Mouse (Mus musculus) right cerebral cortex, postnatal 14 days (tissue): ENCODE measurements at regions not wholly inside any gene's neighbourhood (a gene's known extent, or its start where the extent isn't known, plus 50 kb on each side); places are given as distances from the start of the nearest gene placed in this dataset.

Experiments
- DNase-seq: peaks from one replicate; pipeline ENCODE4 v3.0.0; 2022

DNA sequence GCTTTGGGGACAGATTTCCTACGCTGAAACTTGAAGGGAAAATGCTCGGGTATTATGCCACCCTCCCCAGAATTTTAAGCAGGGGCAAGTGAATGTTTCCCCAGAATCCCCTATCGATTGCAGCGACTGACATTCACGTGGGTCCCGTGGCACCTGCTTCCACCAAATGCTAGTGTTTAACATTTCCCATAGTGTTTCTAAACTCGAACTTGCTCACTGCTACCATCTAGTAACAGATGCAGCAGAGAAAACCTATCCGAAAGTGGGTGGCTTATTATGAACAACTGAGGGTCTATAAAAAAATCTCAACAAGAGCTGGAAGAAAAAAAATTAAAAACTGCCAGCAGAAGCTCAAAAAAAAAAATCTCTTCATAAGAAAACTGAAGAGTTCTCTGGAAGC is 284.2 kb downstream of the Rnf144a start:
- no peak for DNase-seq

DNA sequence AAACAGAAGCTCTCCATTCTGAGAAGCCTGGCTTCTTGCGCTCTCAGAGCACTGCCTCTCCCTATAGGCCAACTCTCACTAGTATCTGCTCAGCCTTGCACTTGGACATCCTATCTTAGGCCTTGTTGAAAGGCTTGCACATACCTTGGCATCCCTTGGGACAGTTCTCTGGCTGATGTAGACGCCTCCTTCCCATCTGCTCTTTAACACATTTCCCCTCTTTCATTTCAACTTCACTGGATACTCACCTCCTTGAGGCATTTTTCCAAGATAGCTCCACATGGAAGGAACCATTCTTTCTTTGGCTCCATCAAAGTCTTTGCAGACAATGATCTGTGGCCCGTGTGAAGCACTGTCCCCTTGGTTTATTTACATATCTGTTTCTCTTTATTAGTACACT is 285.0 kb downstream of the Rnf144a start:
- DNase-seq, result no peak

DNA sequence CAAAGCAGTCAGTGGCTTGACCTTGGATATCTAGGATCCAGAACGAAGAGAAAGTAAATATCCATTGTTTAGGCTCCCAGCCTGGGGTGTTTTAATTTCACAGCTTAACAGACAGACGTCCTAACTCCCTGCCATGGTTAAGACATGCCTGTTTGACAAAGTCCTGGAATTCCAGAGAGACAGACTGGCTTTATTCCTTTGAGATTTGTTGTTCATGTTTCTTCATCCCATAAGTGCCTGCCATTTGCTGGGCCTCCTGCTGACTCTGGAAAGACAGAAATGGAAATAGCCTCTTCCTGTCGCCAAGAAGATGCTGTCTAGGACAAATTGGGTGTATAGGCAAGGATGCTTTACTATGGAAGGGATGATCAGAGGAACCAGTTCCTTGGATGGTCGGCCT is 285.5 kb downstream of the Rnf144a start:
- DNase-seq, result no peak

DNA sequence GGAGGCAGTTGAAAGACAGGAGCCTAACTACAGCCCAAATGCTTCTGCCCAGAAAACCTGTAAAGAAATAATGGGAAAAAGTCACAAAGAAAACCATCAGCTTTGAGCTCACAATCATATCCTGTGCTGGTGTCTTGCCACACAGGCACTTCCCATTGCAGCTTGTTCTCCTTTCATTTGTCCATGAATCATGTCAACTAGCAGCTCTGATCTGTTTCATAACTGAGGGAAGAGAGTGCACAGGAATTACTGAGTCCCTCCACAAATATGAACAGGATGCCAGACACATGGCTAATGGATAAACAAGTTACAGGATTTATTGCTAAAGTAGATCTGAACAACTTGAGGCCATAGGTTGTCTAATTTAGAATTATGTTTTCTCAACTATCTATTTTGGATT is 286.2 kb downstream of the Rnf144a start:
- no peak for DNase-seq

DNA sequence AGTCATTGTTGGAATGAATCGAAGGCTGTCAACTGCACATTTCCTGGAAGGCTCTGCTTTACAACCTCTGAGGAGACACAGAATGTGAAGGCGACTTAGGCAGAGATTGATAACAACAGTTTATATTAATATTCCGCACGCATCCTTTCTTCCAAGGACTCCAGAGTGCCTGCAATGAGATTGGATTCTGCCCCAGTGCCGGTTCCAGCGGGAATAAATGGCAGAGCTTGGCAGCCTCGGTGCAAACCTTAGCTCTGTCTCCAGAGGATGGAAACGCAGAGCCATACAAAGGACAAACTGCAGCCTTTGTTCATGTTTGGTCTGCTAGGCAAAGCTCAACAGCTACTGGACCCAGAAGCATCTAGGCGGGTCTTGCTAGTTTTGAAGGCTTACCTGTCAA is 288.8 kb downstream of the Rnf144a start:
- no peak for DNase-seq

DNA sequence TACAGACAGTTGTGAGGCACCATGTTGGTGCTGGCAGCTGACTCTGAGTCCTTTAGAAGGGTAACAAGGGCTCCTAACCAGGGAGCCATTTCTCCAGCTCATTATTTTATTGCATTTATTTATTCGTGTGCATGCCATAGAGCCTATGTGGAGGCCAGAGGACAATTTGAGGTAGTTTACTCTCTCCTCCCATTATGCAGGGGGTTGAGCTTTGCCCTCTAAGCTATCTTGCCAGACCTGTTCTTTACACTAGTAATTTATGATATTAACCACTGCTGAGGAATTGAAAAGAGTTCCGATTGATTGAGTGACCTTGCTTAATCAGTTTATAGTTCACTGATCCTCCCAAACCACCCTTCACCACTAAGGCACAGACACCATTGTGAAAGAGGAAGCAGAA is 290.8 kb downstream of the Rnf144a start:
- DNase-seq, result no peak

DNA sequence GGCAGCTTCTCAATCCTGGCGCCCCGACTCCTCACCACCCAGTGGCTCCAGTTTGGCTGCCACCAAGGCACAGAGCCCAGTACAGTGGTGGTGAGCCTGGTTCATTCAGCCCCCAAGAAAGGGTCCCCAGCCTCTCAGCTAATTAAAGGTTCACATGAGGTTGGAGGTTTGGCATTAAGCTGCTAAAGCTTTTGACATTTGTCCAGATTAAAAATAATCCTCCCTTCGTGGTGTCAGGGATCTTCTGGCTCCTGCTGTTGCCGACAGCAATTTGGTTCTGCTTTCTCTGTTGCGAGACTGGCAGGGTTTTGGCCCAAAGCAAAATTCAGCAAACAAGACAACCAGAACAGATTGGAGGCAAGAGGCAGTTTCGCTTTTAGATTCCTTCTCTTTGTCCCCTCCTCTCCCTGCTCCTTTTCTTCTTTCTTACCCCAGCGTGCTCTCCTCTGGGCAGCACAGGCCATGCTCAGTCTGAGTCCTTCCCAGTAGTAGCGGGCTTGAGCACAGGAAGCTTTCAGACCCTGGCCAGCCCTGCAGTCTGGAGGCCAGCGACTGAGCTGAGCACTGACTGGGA is 299.6 kb downstream of the Rnf144a start:
- DNase-seq, result no peak

DNA sequence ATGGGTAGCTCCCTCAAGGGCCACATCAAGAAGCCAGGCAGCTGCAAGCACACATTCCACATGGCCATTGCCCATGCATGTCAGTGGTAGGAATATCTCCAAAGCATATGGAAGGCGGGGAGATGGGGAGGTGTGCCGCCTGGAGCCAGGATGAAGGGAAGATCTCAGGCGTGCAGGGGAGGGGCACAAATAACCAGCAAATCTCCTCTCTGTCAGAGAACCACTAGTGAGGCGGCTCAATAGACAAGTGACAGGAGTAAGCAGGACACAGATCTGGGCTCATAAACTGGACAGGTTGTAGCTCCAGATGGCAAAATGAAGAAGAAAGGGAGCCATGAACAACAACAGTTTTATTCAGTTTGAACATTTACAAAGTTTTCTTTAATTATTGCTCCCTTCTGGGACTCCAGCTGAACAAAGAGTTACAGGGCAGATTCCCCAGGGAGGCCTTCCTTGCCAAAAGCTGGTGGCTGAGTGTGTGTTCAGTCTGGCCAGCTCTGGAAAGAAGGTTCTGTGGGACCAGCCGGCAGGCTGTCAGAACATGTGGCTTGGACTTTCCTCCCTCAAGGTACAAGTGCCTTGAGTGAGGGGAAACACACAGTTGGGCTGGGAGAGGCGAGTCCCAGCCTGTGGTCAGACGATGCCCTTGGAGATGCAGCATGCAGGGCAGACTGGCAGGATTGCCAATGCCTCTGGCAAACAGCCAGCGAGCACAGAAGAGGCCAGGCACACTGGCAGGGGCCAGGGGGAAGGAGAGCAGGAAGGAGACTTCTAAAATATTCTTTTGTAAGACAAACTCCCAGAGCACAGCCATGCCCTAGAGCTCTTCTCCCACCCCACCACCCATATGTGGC is 302.7 kb downstream of the Rnf144a start:
- peak; percentile 58 for DNase-seq

DNA sequence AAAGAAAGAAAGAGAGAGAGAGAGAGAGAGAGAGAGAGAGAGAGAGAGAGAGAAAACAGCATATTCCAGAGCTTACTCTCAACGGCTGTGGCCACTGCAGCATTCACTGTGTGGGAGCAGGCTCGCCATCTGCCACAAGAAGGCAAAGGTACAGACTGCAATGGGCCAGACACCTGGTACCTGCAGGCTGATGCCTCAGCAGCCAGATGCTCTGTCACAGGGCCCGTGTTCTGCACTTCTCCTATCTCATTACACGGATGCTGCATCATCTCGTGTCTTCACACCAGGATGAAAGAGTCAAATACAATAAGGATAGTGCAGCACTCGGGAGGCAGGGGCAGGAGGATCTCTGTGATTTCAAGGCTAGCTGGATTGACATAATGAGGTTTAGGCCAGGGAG is 305.2 kb downstream of the Rnf144a start:
- DNase-seq, result no peak

DNA sequence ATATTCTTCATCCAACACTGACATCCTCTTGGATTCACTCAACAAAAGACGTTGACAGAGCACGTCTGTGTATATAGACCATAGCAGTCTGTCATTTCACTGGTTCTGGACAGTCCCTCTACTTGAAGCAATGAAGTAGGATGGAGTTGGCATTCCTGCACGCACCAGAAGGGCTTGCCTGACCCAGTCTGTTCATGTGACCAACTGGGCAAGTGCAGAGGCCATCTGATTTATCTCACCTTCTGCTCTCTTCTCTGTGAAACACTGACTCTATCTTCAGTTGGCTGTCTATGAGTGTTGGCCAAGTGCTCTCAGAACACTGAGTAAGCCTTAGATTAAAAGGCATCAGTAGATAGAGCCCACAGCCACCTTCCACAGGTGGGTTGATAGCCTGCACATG is 310.7 kb downstream of the Rnf144a start:
- no peak for DNase-seq

DNA sequence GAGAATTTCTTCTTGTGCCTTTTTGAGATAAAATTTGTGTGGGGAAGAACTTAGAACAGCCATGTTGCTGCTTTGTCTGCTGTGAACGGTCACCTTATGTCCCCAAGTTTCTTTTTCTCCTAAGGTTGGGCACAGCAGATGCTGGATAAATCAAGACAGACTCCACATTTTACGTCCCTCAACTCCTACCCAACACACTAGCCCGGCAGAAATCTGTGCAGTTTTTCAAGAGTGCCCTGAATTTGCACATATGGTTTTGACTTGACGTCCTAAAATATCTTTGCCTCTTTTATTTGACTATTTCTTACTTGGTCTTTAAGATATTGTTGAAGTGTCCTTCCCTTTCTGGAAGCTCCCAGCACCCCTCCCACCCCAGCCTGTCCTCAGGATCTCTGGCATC is 312.7 kb downstream of the Rnf144a start:
- no peak for DNase-seq

DNA sequence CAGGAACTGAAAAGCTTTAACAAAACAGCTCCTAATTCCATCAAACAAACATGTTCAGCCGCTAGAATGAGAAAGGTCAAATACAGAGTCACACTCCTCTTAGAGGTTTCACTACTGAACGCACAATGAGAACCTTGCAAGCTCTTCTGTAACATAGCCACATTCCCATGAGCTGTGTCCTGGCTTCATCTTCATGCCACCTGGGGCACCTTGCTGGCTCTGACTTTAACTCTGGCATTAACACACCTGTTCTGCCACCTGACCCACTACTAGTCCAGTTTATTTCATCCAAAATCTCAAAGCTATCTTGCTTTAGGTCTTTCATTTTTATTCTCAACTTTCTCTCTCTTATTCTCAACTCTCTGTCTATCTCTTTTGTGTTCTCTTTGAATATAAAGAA is 314.9 kb downstream of the Rnf144a start:
- DNase-seq, result no peak

DNA sequence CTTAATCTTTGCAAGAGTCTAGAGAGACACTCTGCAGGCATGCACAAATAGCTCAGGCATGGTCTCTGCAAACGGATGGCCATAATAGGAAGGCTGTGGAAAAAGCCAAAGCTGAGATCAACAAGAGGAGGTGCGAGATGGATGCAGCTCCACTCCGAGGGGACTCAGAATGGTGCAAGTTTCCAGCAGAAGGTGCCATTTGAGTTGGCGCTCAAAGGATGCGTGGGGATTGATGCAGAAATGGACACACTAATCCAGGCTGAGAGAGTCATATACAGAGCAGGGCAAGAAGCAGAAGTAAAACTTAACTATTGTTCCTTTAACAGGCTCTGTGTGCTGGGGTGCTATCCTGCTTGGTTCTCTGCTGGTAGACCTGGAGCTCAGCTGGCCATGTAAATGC is 315.9 kb downstream of the Rnf144a start:
- no peak for DNase-seq

DNA sequence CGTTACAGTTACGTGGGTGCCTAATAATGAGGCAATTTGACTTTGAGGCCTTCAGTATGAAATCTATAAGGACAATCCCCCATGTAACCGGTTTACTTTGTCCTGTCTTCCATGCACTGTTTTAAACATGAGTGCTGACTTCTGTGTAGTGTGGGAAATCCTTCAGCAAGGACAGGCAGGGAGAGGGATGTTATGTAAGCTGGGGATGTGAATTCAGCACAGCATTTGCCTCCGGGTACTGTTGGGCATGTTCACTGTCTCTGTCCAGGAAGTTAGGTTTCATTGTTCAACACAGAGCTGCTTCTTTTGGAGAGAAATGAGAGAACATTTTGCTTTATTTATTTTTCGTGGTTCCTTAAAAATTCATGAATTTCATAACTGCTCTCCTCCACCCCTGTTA is 322.7 kb downstream of the Rnf144a start:
- DNase-seq, result no peak

DNA sequence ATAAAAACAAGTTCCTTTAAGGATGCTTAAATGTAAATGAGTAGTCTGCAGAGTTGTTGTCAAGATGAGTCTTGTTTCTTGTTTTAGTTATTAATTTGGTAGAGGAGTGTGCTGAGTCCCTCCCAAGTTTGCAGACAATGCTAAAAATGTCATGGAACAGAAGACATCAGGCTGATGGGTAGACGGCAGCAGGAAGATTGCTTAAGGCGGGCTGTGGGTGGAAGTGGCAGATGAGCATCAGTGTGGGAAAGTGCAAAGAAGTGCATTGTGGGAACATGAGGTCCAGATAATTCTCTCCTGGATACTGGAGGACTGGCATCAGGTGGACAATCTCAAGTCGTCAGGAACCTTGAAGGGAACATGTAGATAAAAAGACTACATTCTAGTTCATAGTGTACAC is 323.2 kb downstream of the Rnf144a start:
- DNase-seq, result no peak

DNA sequence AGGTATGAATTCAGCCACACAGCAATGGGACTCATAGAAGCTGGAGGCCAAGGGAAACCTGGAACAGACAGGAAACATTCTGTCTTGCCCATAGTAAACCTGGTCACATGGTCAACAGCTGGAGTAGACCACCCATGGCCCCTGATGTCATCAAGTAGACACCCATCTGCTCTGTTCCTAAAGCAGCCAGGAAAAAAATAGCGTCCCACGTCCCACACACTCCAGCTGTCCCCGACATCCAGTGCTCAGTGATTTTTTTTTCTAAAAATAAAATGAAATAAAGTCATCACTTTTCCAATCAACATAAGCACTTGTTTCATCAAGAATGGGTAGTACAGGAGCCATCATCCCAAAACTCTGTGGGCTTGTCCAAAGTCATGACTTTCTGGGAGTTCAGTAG is 326.7 kb downstream of the Rnf144a start:
- peak; percentile 17 for DNase-seq

DNA sequence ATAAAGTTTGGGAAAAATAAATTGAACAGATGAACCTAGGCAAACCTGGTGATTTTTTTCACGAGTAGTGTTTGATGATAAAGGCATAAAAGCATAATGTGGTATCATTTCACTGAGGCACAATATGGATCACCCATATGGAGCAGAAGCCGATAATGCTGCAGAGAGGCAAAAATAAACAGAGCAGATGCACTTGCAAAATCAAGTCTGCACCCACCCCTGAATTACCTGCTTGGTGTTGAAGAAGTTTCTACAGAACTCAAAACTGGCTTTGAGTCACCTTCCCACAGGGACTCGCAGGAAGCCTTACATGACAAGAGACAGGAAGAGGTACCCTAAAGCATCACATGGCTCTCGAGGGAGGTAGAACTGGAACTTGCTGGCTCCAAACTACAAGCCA is 328.1 kb downstream of the Rnf144a start:
- DNase-seq, result no peak

DNA sequence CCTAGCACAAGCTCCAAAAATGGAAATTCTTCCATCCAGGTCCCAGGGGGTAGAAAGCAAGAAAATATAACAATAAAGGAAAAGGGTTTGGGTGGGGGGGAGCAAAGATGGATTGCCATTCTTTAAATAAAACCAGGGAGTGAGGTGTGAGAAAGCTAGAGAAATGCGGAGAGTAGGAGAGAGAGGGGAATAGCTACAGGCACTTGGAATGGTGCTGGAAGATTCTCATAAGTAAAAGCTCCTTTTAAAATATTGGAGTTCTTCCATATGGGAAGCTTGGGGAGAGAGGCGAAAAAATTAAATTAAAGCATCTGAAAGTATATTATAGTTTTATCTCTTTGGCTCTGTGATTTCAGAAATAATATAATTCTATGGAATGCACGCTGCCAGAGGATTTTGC is 328.6 kb downstream of the Rnf144a start:
- DNase-seq, result no peak

DNA sequence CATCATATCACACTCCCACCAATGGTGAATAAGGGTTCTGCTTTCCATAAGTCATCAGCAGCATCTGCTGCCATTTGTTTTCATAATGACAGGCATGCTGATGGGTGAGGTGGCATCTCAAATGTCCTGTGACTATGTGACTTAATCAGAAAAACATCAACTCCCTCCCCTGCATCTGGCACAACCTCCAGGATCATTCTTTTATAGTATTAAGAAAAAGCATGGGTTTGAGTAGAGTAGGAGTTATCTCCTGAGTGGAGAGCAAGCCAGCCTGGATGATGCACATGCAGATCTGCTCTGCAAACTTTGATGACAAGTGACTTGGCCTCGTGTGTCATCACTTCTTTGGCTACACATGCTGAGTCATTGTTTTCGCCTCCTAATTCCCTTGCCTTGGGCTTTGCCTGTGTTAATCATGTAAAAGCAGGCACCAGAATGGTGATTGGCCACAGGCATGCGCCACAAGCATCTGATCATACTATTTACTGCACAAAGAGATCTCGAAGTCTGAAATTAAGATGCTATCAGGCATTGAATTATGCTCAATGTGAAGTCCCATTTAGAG is 335.9 kb downstream of the Rnf144a start:
- DNase-seq, result no peak

DNA sequence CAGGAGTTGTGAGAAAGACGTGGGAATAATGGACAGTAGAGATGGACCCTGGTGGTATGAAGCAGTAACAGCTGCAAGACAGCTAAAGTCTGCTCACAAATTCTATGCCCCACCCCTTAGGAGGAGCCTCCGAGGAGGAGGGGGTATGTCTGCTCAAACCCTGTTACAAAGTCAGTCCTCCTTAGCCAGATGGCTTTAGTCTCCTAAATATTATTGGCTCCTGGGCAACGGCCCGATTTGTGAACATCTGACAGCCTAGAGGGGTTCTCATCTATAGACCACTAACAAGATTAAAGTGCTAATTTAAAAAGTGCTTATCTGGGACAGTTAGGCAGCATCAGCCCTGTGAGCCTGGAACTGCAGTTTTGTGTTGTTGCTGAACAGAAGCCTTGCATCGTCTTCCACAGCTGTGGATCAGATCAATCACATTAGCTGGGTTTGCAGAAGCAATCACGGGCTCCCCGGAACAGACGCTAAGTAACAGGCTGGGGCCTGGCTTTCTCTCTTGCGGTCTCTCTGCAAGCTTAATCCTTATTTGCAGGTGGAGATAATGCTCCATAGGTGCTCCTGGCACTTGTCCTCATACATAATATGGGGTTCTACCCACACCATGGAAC is 339.3 kb downstream of the Rnf144a start:
- no peak for DNase-seq

DNA sequence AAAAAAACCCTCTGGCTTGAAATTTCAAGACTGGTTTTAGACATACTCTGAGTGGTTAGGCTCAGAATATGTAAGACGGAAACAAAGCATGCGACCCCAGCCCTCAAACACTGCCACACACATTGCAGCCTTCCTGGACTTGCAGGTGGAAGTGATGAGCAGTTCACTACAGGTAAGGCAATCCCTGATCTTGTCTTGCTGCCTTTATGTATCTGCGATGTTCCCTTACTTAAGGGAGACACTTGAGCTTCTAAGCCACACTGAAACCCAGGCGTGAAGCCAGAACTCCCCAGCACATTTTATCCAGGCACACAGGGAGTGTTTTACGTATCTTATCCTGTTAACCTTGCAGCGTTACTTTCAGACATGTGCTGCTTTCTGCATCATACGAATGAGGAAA is 342.9 kb downstream of the Rnf144a start:
- DNase-seq, result peak; percentile 15

DNA sequence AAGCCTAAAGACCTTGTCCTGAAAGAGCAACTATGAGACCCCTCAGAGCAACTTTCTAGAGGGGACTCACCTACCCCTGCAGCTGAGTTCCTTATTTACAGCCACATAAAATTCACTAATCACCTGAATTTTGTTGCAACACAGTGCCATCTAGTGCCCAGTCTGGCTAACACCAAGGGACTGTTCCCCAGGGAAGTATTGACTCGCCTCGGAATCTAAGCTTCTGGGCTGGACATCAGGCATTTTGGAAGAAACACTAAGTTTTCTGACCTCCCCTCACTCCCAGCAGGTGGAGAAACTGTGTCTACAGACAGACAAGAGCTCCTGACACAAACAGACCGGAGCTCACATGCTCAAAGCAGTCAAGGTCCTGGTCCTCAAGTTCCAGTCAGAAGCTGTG is 343.4 kb downstream of the Rnf144a start:
- peak; percentile 63 for DNase-seq

DNA sequence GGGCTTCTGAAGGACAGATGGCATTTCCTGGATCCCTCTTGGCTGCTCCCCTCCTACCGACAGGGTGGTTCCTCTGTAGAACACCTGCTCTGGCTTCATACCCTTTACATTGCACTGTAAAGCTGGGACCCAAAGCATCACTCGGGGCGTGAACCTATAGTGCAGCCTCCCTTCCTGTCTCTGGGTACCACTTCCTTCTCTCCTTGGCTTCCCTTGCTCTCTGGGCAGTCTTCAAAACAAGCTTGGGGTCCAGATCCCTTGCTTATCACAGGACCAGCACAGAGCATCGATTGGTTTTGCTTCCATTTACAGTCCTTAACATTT is 346.4 kb downstream of the Rnf144a start:
- DNase-seq, result no peak
